Mouse (Mus musculus) lung, embryonic 14.5 days (tissue): Measurements from ENCODE around the gene Ppp2r5d. TPM values are rescaled to one million over a fixed set of nuclear protein-coding genes. Genes with fewer than 3 reads are reported as not detected.

Experiments used
- ATAC-seq: fragments of 200-750 bp; cut with Nextera tagmentation; 2 replicates; pipeline ENCODE4 v1.8.0; 2017; ENCODE audit warnings: mild to moderate bottlenecking, moderate TSS enrichment, moderate library complexity; ENCODE audit not compliant: insufficient read depth
- DNase-seq: peaks from one replicate; pipeline ENCODE4 v3.0.0-alpha.2; 2015
- H3K27ac ChIP-seq: fragments of 300-500 bp; sonication (generic); 2 replicates; pipeline ENCODE4 v1.5.1; 2014; ENCODE audit warnings: low read depth, mild to moderate bottlenecking, moderate library complexity
- H3K27me3 ChIP-seq: fragments of 300-500 bp; sonication (generic); 2 replicates; pipeline ENCODE4 v1.6.1; 2014; ENCODE audit warnings: low read length, control low read depth; ENCODE audit not compliant: insufficient read depth
- H3K36me3 ChIP-seq: fragments of 300-500 bp; sonication (generic); 2 replicates; pipeline ENCODE4 v1.6.1; 2014; ENCODE audit warnings: control low read depth; ENCODE audit not compliant: insufficient read depth
- H3K4me1 ChIP-seq: fragments of 300-500 bp; sonication (generic); 2 replicates; pipeline ENCODE4 v1.6.1; 2014; ENCODE audit warnings: antibody characterized with exemption, control low read depth; ENCODE audit not compliant: insufficient read depth
- H3K4me2 ChIP-seq: fragments of 300-500 bp; sonication (generic); 2 replicates; pipeline ENCODE4 v1.6.1; 2014; ENCODE audit warnings: mild to moderate bottlenecking
- H3K4me3 ChIP-seq: fragments of 300-500 bp; sonication (generic); 2 replicates; pipeline ENCODE4 v1.5.1; 2014; ENCODE audit warnings: low read depth, low read length
- H3K9ac ChIP-seq: fragments of 300-500 bp; sonication (generic); 2 replicates; pipeline ENCODE4 v1.6.1; 2014
- H3K9me3 ChIP-seq: fragments of 300-500 bp; sonication (generic); 2 replicates; pipeline ENCODE4 v1.6.1; 2016; ENCODE audit warnings: low read depth, low read length, control low read depth
- CTCF ChIP-seq: IDR thresholded peaks from 2 replicates; pipeline ENCODE4 v1.5.1; 2016; ENCODE audit warnings: antibody characterized with exemption, low read depth
- WGBS: fragments of 180-500 bp; shearing (Covaris S2); extraction: QIAGEN DNeasy Blood & Tissue Kit; methylation state at CpG from one replicate; pipeline ENCODE4 v1.1.7; 2014; 5-methylcytosine and 5-hydroxymethylcytosine counted together
- polyA plus RNA-seq: library from polyadenylated mRNA; unstranded; fragments of >200 nt; fragmentation: Nextera tagmentation; extraction: Ambion mirVana; gene quantifications from 2 replicates; pipeline ENCODE4 v1.2.1, GENCODE M21; 2014

The Ppp2r5d gene
- polyA plus RNA-seq, 1 experiment from 2014 or later = 104 TPM

GRCm38 (mm10) chr17:46680760-46681373, 24.0 kb downstream of the Ppp2r5d start, which contains the start of gene Klhdc3:
Gene Klhdc3, minus strand, starts transcription at chr17:46680914.
- H3K27me3 ChIP-seq = no peaks in the 10 kb centered on the region
- WGBS = under 1% methylated on average over 49 of the region's 49 CpGs
- peaks cover 14% of the 10 kb centered on the region for H3K4me1 ChIP-seq
- peak within 1 kb of the TSS; percentile 88 for H3K4me2 ChIP-seq
- peak; percentile 99 for DNase-seq
- ATAC-seq = peak; percentile 98
- H3K9ac ChIP-seq = peak within 1 kb of the TSS; percentile 66
- peak within 1 kb of the TSS; percentile 85 for H3K27ac ChIP-seq
- TF ChIP-seq CTCF = peak; percentile 16; the same call in 1 of the 2 replicates
- H3K36me3 ChIP-seq = peaks cover 59% of the 10 kb centered on the region
- H3K9me3 ChIP-seq = no peaks in the 10 kb centered on the region
- peak within 1 kb of the TSS; percentile 69 for H3K4me3 ChIP-seq

DNA sequence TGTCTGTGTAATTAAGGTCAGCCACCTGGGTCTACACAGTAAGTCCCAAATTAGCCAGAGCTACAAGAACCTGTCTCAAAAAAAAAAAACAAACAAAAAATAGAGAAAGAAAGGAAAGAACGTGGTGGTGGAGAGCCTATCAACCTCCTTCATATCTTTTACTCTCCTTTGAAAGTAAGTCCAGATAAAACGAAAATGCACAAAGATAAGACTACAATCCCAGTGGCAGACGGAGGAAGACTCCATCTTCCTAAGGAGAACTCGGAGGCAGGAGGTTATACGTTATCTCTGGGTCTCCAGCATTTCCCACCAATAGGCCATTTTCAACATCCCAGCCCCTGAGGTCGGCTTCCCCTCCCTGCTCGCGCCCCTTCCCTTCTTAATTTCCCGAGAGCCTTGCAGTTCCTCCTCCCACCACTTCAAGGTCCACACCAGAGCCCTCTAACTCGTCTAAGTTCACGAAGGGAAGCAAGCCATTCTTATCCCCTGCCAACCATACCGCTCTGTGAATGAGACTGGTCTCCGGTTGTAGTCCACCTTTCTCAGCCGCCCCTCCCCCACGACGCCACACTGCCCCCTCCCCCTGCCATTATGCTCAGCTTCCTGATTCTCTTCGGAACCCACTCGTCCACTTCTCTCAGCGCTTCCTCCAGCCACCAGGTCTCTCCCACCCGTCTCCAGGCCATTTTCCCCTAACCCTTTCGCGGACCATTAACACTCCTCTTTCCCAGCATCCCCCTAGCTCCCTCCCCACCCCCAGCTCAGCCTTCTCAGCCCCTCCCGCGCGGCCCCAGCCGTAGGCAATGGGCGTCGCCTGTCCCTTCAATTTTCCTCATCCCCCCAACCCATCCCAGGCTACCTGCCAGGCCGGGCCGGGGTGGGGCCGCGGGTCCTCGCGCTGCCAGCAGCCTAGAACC, 24.8 kb downstream of the Ppp2r5d start:
- Histone ChIP-seq H3K9me3 (no peaks in the 10 kb centered on the region), H3K27ac (peak overlapping the region; percentile 85), H3K4me1 (peaks cover 15% of the 10 kb centered on the region), H3K27me3 (no peaks in the 10 kb centered on the region), H3K9ac (peak overlapping the region; percentile 66), H3K4me3 (peak overlapping the region; percentile 69), H3K36me3 (peaks cover 59% of the 10 kb centered on the region), H3K4me2 (peak overlapping the region; percentile 88)
- peak; percentile 51 for TF ChIP-seq CTCF
- DNase-seq = peak; percentile 64
- 2% methylated on average over 34 of the region's 34 CpGs for WGBS
- peak; percentile 52 for ATAC-seq

DNA sequence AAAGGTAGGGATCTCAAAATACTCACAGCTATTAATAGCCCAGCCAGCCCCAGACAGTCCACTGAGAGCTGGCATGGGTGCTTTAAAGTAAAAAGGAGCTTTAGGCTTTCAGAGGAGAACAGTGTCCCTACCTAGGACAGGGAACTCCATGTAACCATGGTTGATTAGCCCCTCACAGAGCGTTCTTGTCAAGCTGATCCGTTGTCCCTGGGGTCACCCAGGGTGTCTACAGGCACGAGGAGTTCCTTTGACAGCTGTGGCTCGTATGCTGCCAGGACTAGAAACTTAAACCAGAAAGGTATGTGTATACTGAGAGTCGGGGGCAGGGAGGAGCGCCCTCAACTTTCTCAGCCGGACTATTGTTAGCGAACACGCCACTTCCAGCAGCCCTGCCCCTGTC, 26.0 kb downstream of the Ppp2r5d start:
- DNase-seq (no peak), ATAC-seq (no peak)
- no peaks in the 10 kb centered on the region for H3K9me3 ChIP-seq
- peak overlapping the region; percentile 88 for H3K4me2 ChIP-seq
- peaks cover 52% of the 10 kb centered on the region for H3K36me3 ChIP-seq
- peak overlapping the region; percentile 85 for H3K27ac ChIP-seq
- H3K9ac ChIP-seq = peak overlapping the region; percentile 66
- peaks cover 20% of the 10 kb centered on the region for H3K4me1 ChIP-seq
- TF ChIP-seq CTCF = no peak
- H3K27me3 ChIP-seq = no peaks in the 10 kb centered on the region
- 28% methylated on average over 9 of the region's 9 CpGs for WGBS
- peak overlapping the region; percentile 69 for H3K4me3 ChIP-seq

- Histone ChIP-seq H3K9me3 (no peaks in the 10 kb centered on the region), H3K27ac (peak within 1 kb of the TSS; percentile 85), H3K4me1 (peaks cover 23% of the 10 kb centered on the region), H3K4me3 (peak within 1 kb of the TSS; percentile 69), H3K9ac (peak within 1 kb of the TSS; percentile 66), H3K27me3 (no peaks in the 10 kb centered on the region), H3K36me3 (peaks cover 48% of the 10 kb centered on the region), H3K4me2 (peak within 1 kb of the TSS; percentile 88)
- ATAC-seq (no peak), DNase-seq (no peak)
- WGBS = 80% methylated on average over 8 of the region's 9 CpGs
- TF ChIP-seq CTCF = no peak
These were observed 26.5 kb downstream of the Ppp2r5d start, which contains the start of gene Mea1 for GRCm38 (mm10) chr17:46678416-46678815. Gene Mea1, plus strand, starts transcription at chr17:46678793.

DNA sequence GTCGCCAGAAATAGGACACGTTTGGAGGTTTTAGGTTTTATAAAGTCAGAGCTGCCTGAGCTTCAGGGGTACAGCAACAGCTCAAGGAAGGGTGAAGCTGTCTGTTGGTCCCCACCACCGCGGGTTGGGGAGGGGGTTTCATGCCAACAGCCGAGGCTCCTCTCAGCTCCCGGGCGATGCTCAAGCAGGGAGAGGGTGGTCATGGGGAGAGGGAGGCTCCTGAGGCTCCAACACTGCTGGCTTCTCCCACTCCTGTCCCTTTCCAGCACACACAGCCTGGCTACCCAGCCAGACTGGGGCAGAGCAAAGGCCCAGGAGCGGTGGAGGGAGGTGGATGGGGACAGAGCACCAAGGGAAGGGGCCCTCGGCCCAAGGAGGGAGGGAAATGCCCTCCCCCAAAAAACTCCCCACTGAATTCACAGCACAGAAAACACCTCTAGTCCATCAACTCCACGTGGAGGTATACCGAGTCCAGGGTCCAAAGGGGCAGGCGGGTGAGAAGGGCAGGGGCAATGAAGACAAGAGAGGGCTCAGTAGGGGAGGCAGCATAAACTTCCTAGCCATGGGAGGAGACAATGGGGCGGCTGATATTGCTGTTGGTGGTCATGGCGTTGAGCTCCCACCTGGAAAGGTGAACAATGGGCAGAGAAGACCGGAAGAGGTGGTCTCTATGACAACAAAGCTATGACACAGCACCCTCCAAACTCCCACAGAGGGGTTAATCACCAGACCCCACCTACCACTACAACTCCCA, 30.2 kb downstream of the Ppp2r5d start:
- peak; percentile 44 for ATAC-seq
- no peaks in the 10 kb centered on the region for H3K9me3 ChIP-seq
- WGBS = 18% methylated on average over 15 of the region's 15 CpGs

GRCm38 (mm10) chr17:46673850-46674529, 30.9 kb downstream of the Ppp2r5d start, which contains the start of gene Rrp36:
Gene Rrp36, minus strand, starts transcription at chr17:46674352.
- peak within 1 kb of the TSS; percentile 78 for H3K4me3 ChIP-seq
- H3K4me1 ChIP-seq = peaks cover 12% of the 10 kb centered on the region
- H3K27ac ChIP-seq = peak within 1 kb of the TSS; percentile 82
- H3K9ac ChIP-seq = peak within 1 kb of the TSS; percentile 82
- peaks cover 63% of the 10 kb centered on the region for H3K36me3 ChIP-seq
- H3K27me3 ChIP-seq = no peaks in the 10 kb centered on the region
- peak within 1 kb of the TSS; percentile 93 for H3K4me2 ChIP-seq
- TF ChIP-seq CTCF = no peak
- no peaks in the 10 kb centered on the region for H3K9me3 ChIP-seq
- under 1% methylated on average over 43 of the region's 43 CpGs for WGBS
- peak; percentile 92 for ATAC-seq
- DNase-seq = peak; percentile 97

More for the DNA sequence above, 30.2 kb downstream of the Ppp2r5d start:
- H3K36me3 ChIP-seq = peaks cover 56% of the 10 kb centered on the region
- no peak for TF ChIP-seq CTCF
- peak overlapping the region; percentile 78 for H3K4me3 ChIP-seq
- peaks cover 18% of the 10 kb centered on the region for H3K4me1 ChIP-seq
- H3K27ac ChIP-seq = peak overlapping the region; percentile 82
- peak overlapping the region; percentile 82 for H3K9ac ChIP-seq
- no peak for DNase-seq
- H3K27me3 ChIP-seq = no peaks in the 10 kb centered on the region
- peak overlapping the region; percentile 93 for H3K4me2 ChIP-seq
